Mouse (Mus musculus) C2C12 (cell line): ENCODE results near the gene Tmem240.

ENCODE experiments used
- CTCF ChIP-seq: IDR thresholded peaks from one replicate; pipeline ENCODE4 v1.5.1; 2011; ENCODE audit not compliant: control insufficient read depth, insufficient read depth, insufficient read length
- MAX ChIP-seq: IDR thresholded peaks from one replicate; pipeline ENCODE4 v1.6.1; 2011; ENCODE audit warnings: mild to moderate bottlenecking, control low read depth
- MYOD1 ChIP-seq: IDR thresholded peaks from one replicate; pipeline ENCODE4 v1.6.1; 2011; ENCODE audit warnings: low read depth; ENCODE audit not compliant: control insufficient read depth, insufficient read length

DNA sequence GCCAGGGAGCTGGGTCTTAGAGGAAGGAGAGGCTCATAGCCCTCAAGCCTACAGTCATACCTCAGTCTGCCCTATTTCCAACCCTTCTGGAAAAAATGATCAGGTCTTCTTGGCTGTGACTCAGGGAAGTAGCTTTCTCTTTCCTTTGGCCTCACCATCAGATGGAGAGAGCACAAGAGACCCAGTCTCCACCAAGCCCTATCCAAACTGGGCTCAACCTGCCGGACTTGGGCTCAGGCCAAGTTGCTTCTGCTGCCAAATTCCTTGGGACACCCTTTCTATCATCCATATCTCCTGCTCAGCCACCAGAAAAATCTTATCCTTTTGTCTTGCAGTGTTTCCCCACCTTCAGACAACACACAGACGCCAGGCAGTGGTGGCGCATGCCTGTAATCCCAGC lies 41.3 kb downstream of the Tmem240 start:
- TF ChIP-seq CTCF (no peak), MYOD1 (no peak), MAX (no peak)
